Mouse (Mus musculus) liver, postnatal 0 days (tissue): ENCODE results near the gene Dhdds.

Source experiments
- CTCF ChIP-seq: sonication (generic); IDR thresholded peaks from 2 replicates; pipeline ENCODE4 v1.5.1; 2016; ENCODE audit warnings: antibody characterized with exemption, low read depth
- EP300 ChIP-seq: IDR thresholded peaks from 2 replicates; pipeline ENCODE4 v1.6.1; 2016; ENCODE audit warnings: antibody characterized with exemption, low read depth, mild to moderate bottlenecking

GRCm38 (mm10) chr4:134025802-134026201, 25.1 kb upstream of the Dhdds start:
- TF ChIP-seq CTCF (no peak), EP300 (no peak)
